Mouse (Mus musculus) megakaryocyte, embryonic 14.5 days (primary cell): Measurements from ENCODE around the gene Kbtbd13.

Source experiments
- FLI1 ChIP-seq: IDR thresholded peaks from 2 replicates; pipeline ENCODE4 v1.6.1; 2012; ENCODE audit warnings: low read length, inconsistent platforms, mixed read lengths
- GATA1 ChIP-seq: IDR thresholded peaks from 3 replicates; pipeline ENCODE4 v1.6.1; 2012; ENCODE audit warnings: mixed read lengths, low read length, inconsistent platforms, borderline replicate concordance

- TF ChIP-seq GATA1, result no peak
- no peak for TF ChIP-seq FLI1
Observed at GRCm38 (mm10) chr9:65381017-65381590, 10.3 kb downstream of the Kbtbd13 start.
